Mouse (Mus musculus) C2C12 (cell line): ENCODE results near the gene Itga4. TPM values are rescaled to one million over a fixed set of nuclear protein-coding genes. Genes with fewer than 3 reads are reported as not detected.
A peak's percentile ranks its signal among the peaks of the same experiment; 100 is the strongest.

ENCODE experiments used
- H3K27me3 ChIP-seq: one replicate; pipeline ENCODE4 v1.6.1; 2011; ENCODE audit not compliant: control insufficient read depth, insufficient read depth, insufficient read length
- H3K36me3 ChIP-seq: one replicate; pipeline ENCODE4 v1.6.1; 2011; ENCODE audit not compliant: control insufficient read depth, insufficient read depth
- H3K4me3 ChIP-seq: one replicate; pipeline ENCODE4 v1.5.1; 2011; ENCODE audit warnings: mild to moderate bottlenecking, control low read depth; ENCODE audit not compliant: poor library complexity, insufficient read depth, severe bottlenecking
- H3K79me2 ChIP-seq: one replicate; pipeline ENCODE4 v1.6.1; 2011; ENCODE audit not compliant: control insufficient read depth, insufficient read depth
- H3K79me3 ChIP-seq: one replicate; pipeline ENCODE4 v1.6.1; 2011; ENCODE audit warnings: low read depth, control low read depth
- H3ac ChIP-seq: one replicate; pipeline ENCODE3; 2011; ENCODE audit warnings: low read depth; ENCODE audit not compliant: control insufficient read depth, insufficient read length
- CEBPB ChIP-seq: IDR thresholded peaks from one replicate; pipeline ENCODE4 v1.6.1; 2011; ENCODE audit warnings: low read depth, mild to moderate bottlenecking, control low read depth, moderate library complexity
- CTCF ChIP-seq: IDR thresholded peaks from one replicate; pipeline ENCODE4 v1.5.1; 2011; ENCODE audit not compliant: control insufficient read depth, insufficient read depth, insufficient read length
- FOSL1 ChIP-seq: IDR thresholded peaks from one replicate; pipeline ENCODE4 v1.8.0; 2011; ENCODE audit warnings: mild to moderate bottlenecking, low read length; ENCODE audit not compliant: poor library complexity, insufficient read depth, severe bottlenecking
- MAX ChIP-seq: IDR thresholded peaks from one replicate; pipeline ENCODE4 v1.6.1; 2011; ENCODE audit warnings: mild to moderate bottlenecking, control low read depth
- MYOD1 ChIP-seq: IDR thresholded peaks from one replicate; pipeline ENCODE4 v1.6.1; 2011; ENCODE audit warnings: low read depth; ENCODE audit not compliant: control insufficient read depth, insufficient read length
- MYOG ChIP-seq: IDR thresholded peaks from one replicate; pipeline ENCODE4 v1.6.1; 2011; ENCODE audit not compliant: control insufficient read depth, insufficient read length; ENCODE audit errors: extremely low read depth
- USF1 ChIP-seq: IDR thresholded peaks from one replicate; pipeline ENCODE4 v1.6.1; 2011; ENCODE audit warnings: low read depth, mild to moderate bottlenecking, control low read depth, moderate library complexity
- polyA plus RNA-seq: library from polyadenylated mRNA; unstranded; fragments of >200 nt; fragmentation: generic; extraction: Trizol; gene quantifications from one replicate; pipeline ENCODE4 v1.2.1, GENCODE M21; 2012; ENCODE audit warnings: missing spikeins

The Itga4 gene
- polyA plus RNA-seq, 1 experiment, result 0.84 TPM

DNA sequence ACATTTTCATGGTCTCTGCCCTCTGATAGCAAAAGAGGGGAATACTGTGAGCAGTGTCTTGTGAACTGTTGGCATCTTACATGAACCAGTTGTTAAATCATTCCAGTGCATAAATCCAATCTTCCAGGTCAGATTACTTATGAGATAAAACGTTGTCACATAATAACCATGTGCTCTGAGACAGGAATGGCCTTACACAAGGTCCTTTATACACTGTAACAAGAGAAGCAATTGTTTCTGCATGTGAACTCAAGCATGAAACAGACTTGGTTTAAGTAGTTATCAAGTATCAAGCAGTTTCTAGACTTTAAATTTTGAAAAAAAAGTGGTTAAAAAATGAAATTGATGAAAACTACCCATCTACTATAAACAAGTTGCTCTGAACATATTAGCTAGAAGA is 4.7 kb upstream of the Itga4 start:
- Histone ChIP-seq H3K36me3 (no peaks in the 10 kb centered on the region), H3K27me3 (no peaks in the 10 kb centered on the region), H3ac (no peak overlapping the region), H3K79me3 (no peaks in the 10 kb centered on the region), H3K4me3 (no peak overlapping the region), H3K79me2 (no peaks in the 10 kb centered on the region)
- TF ChIP-seq MYOD1 (no peak), CTCF (no peak), MAX (no peak), MYOG (no peak), CEBPB (no peak), FOSL1 (no peak), USF1 (no peak)

GRCm38 (mm10) chr2:79253754-79254197 is 1.4 kb upstream of the Itga4 start:
- no peaks in the 10 kb centered on the region for H3K27me3 ChIP-seq
- no peaks in the 10 kb centered on the region for H3K36me3 ChIP-seq
- TF ChIP-seq FOSL1, result no peak
- TF ChIP-seq MYOD1, result peak; percentile 44
- H3K79me3 ChIP-seq, result no peaks in the 10 kb centered on the region
- no peaks in the 10 kb centered on the region for H3K79me2 ChIP-seq
- H3ac ChIP-seq, result no peak overlapping the region
- H3K4me3 ChIP-seq, result no peak overlapping the region

GRCm38 (mm10) chr2:79254588-79255191 is 536 bp upstream of the Itga4 start:
- Histone ChIP-seq H3K36me3 (no peaks in the 10 kb centered on the region), H3K79me3 (no peaks in the 10 kb centered on the region), H3ac (no peak overlapping the region), H3K79me2 (no peaks in the 10 kb centered on the region), H3K27me3 (no peaks in the 10 kb centered on the region), H3K4me3 (no peak overlapping the region)
- TF ChIP-seq CTCF (no peak), CEBPB (no peak), MYOG (no peak), MYOD1 (no peak), USF1 (no peak), FOSL1 (no peak), MAX (no peak)

DNA sequence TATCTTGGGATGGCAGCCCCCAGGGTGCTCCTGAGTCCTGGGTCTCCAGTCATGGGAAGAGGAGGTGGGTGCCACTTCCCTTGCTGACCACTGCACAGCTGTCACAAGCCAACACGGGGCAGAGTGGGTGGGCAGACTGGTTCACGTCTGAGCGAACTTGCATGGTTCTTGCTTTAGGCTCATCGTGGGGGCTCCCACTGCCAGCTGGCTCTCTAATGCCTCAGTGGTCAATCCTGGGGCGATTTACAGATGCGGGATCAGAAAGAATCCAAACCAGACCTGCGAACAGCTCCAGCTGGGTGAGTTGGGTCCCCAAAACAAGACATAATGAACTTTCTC is 744 bp downstream of the Itga4 start:
- no peaks in the 10 kb centered on the region for H3K27me3 ChIP-seq
- H3K79me3 ChIP-seq, result no peaks in the 10 kb centered on the region
- peak overlapping the region; percentile 2 for H3K4me3 ChIP-seq
- H3ac ChIP-seq, result peak overlapping the region; percentile 40
- no peaks in the 10 kb centered on the region for H3K79me2 ChIP-seq
- no peaks in the 10 kb centered on the region for H3K36me3 ChIP-seq
- TF ChIP-seq MYOG (no peak), FOSL1 (no peak), USF1 (no peak), CTCF (no peak), MYOD1 (no peak), CEBPB (no peak), MAX (no peak)

DNA sequence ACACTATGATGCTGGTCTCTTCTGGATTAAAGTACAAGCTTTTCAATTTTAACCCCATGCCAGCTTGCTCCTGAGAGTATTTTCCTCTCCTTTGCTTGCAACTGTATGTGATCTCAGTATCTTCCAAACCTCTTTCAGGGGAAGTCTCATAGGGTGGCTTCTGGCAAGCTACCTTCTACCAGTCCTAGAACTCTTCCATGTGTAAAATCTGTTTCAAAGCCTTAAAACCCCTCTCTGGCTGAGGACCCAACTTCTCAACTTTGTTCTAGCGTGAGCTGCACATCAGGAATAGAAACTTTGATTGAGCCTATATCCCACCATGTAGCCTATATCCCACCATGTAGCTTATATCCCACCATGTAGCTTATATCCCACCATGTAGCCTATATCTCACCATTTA is 1.1 kb downstream of the Itga4 start:
- no peak for TF ChIP-seq MYOD1
- no peak for TF ChIP-seq USF1
- TF ChIP-seq MYOG, result no peak
- TF ChIP-seq FOSL1, result no peak
- no peak for TF ChIP-seq CTCF
- no peak for TF ChIP-seq CEBPB
- TF ChIP-seq MAX, result no peak
- Histone ChIP-seq H3ac (no peak overlapping the region), H3K4me3 (no peak overlapping the region), H3K27me3 (no peaks in the 10 kb centered on the region), H3K36me3 (no peaks in the 10 kb centered on the region), H3K79me2 (no peaks in the 10 kb centered on the region), H3K79me3 (no peaks in the 10 kb centered on the region)

DNA sequence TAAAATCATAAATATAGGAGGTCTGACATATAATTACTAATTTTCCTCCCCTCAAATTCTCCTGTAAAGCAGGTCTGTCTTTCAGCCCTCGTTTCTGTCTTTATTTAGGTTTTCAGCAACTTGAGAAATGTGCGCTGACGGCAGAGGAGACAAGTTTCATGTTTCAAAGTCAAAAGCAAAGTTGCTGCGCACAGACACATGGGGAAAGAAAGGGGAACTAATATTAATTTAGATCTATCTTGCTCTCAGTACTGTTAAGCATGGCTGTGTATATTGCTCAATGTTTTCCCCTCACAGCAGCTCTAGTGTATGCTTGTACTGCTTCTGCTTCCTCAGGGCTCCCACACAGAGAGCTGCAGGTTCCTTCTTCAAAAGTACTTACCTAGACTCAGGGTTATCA is 1.7 kb downstream of the Itga4 start:
- Histone ChIP-seq H3K4me3 (no peak overlapping the region), H3K79me3 (no peaks in the 10 kb centered on the region), H3K79me2 (no peaks in the 10 kb centered on the region), H3K27me3 (no peaks in the 10 kb centered on the region), H3K36me3 (no peaks in the 10 kb centered on the region), H3ac (no peak overlapping the region)
- TF ChIP-seq MAX, result no peak
- no peak for TF ChIP-seq CEBPB
- TF ChIP-seq MYOG, result no peak
- no peak for TF ChIP-seq CTCF
- TF ChIP-seq USF1, result no peak
- no peak for TF ChIP-seq FOSL1
- no peak for TF ChIP-seq MYOD1
